Mouse (Mus musculus) hindbrain, embryonic 16.5 days (tissue): Measurements from ENCODE around the gene Dnah6. TPM values are rescaled to one million over a fixed set of nuclear protein-coding genes. Genes with fewer than 3 reads are reported as not detected.
A peak's percentile ranks its signal among the peaks of the same experiment; 100 is the strongest.

ENCODE experiments used
- ATAC-seq: fragments of 200-750 bp; cut with Nextera tagmentation; 2 replicates; pipeline ENCODE4 v1.8.0; 2017; ENCODE audit warnings: moderate TSS enrichment, moderate library complexity
- H3K27ac ChIP-seq: fragments of 300-500 bp; sonication (generic); 2 replicates; pipeline ENCODE4 v1.5.1; 2014; ENCODE audit warnings: low read depth, mild to moderate bottlenecking, control low read depth, low read length, moderate library complexity
- H3K27me3 ChIP-seq: fragments of 300-500 bp; sonication (generic); replicated peaks from 2 replicates; pipeline ENCODE4 v1.6.1; 2014; ENCODE audit warnings: low read length; ENCODE audit not compliant: control insufficient read depth, insufficient read depth
- H3K36me3 ChIP-seq: fragments of 300-500 bp; sonication (generic); 2 replicates; pipeline ENCODE4 v1.6.1; 2014; ENCODE audit warnings: mild to moderate bottlenecking, low read length, moderate library complexity, mixed read lengths; ENCODE audit not compliant: control insufficient read depth, insufficient read depth
- H3K4me1 ChIP-seq: fragments of 300-500 bp; sonication (generic); 2 replicates; pipeline ENCODE4 v1.6.1; 2014; ENCODE audit warnings: low read depth, low read length; ENCODE audit not compliant: control insufficient read depth, insufficient read depth
- H3K4me2 ChIP-seq: fragments of 300-500 bp; sonication (generic); 2 replicates; pipeline ENCODE4 v1.6.1; 2014; ENCODE audit warnings: mild to moderate bottlenecking, low read length, control low read depth, moderate library complexity
- H3K4me3 ChIP-seq: fragments of 300-500 bp; sonication (generic); 2 replicates; pipeline ENCODE4 v1.5.1; 2014; ENCODE audit warnings: mild to moderate bottlenecking, low read length, control low read depth, moderate library complexity
- H3K9ac ChIP-seq: fragments of 300-500 bp; sonication (generic); 2 replicates; pipeline ENCODE4 v1.6.1; 2014; ENCODE audit warnings: low read depth, mild to moderate bottlenecking, control low read depth, low read length, moderate library complexity
- H3K9me3 ChIP-seq: fragments of 300-500 bp; sonication (generic); 2 replicates; pipeline ENCODE4 v1.6.1; 2014; ENCODE audit warnings: mild to moderate bottlenecking, low read length, moderate library complexity; ENCODE audit not compliant: control insufficient read depth
- WGBS: fragments of 180-500 bp; shearing (Covaris S2); extraction: QIAGEN DNeasy Blood & Tissue Kit; methylation state at CpG from one replicate; pipeline ENCODE4 v1.1.7; 2014; 5-methylcytosine and 5-hydroxymethylcytosine counted together
- polyA plus RNA-seq: library from polyadenylated mRNA; unstranded; fragments of >200 nt; fragmentation: Nextera tagmentation; extraction: Ambion mirVana; gene quantifications from 2 replicates; pipeline ENCODE4 v1.2.1, GENCODE M21; 2015

The Dnah6 gene
- polyA plus RNA-seq, 1 experiment from 2014 or later = 0.43 TPM

- no peaks in the 10 kb centered on the region for H3K36me3 ChIP-seq
- 41% methylated on average over 3 of the region's 3 CpGs for WGBS
- H3K27ac ChIP-seq = no peak overlapping the region
- no peak for ATAC-seq
- no peak overlapping the region for H3K9ac ChIP-seq
- H3K4me1 ChIP-seq = no peaks in the 10 kb centered on the region
- H3K4me3 ChIP-seq = no peak overlapping the region
- H3K27me3 ChIP-seq = no peaks in the 10 kb centered on the region
- no peaks in the 10 kb centered on the region for H3K9me3 ChIP-seq
- H3K4me2 ChIP-seq = no peak overlapping the region
Measured at GRCm38 (mm10) chr6:73182410-73182809, 39.0 kb downstream of the Dnah6 start.

GRCm38 (mm10) chr6:73182006-73182405 lies 39.4 kb downstream of the Dnah6 start:
- Histone ChIP-seq H3K4me2 (no peak overlapping the region), H3K27ac (no peak overlapping the region), H3K9me3 (no peaks in the 10 kb centered on the region), H3K4me3 (no peak overlapping the region), H3K4me1 (no peaks in the 10 kb centered on the region), H3K36me3 (no peaks in the 10 kb centered on the region), H3K9ac (no peak overlapping the region), H3K27me3 (no peaks in the 10 kb centered on the region)
- WGBS = 68% methylated on average over 4 of the region's 4 CpGs
- no peak for ATAC-seq

GRCm38 (mm10) chr6:73175156-73175555 lies 46.3 kb downstream of the Dnah6 start:
- Histone ChIP-seq H3K9ac (no peak overlapping the region), H3K36me3 (no peaks in the 10 kb centered on the region), H3K27me3 (no peaks in the 10 kb centered on the region), H3K4me3 (no peak overlapping the region), H3K9me3 (no peaks in the 10 kb centered on the region), H3K4me2 (no peak overlapping the region), H3K27ac (no peak overlapping the region), H3K4me1 (no peaks in the 10 kb centered on the region)
- WGBS = 88% methylated on average over 3 of the region's 3 CpGs
- no peak for ATAC-seq

GRCm38 (mm10) chr6:73167230-73167629 lies 54.2 kb downstream of the Dnah6 start:
- no peaks in the 10 kb centered on the region for H3K27me3 ChIP-seq
- no peak overlapping the region for H3K4me3 ChIP-seq
- H3K9ac ChIP-seq = no peak overlapping the region
- H3K4me2 ChIP-seq = no peak overlapping the region
- no peaks in the 10 kb centered on the region for H3K9me3 ChIP-seq
- H3K36me3 ChIP-seq = no peaks in the 10 kb centered on the region
- no peak for ATAC-seq
- no peak overlapping the region for H3K27ac ChIP-seq
- no peaks in the 10 kb centered on the region for H3K4me1 ChIP-seq
- 80% methylated on average over 3 of the region's 3 CpGs for whole genome bisulfite sequencing

- H3K4me2 ChIP-seq = no peak overlapping the region
Measured at GRCm38 (mm10) chr6:73162958-73163357, 58.5 kb downstream of the Dnah6 start.

GRCm38 (mm10) chr6:73161338-73161737 lies 60.1 kb downstream of the Dnah6 start:
- Histone ChIP-seq H3K4me1 (no peaks in the 10 kb centered on the region), H3K36me3 (no peaks in the 10 kb centered on the region), H3K9ac (no peak overlapping the region), H3K9me3 (no peaks in the 10 kb centered on the region), H3K4me3 (no peak overlapping the region), H3K27ac (no peak overlapping the region), H3K4me2 (no peak overlapping the region), H3K27me3 (no peaks in the 10 kb centered on the region)
- no peak for ATAC-seq
- 79% methylated on average over 4 of the region's 4 CpGs for WGBS

More at GRCm38 (mm10) chr6:73162958-73163357, 58.5 kb downstream of the Dnah6 start:
- WGBS = 76% methylated on average over 1 of the region's 1 CpGs
- Histone ChIP-seq H3K4me1 (no peaks in the 10 kb centered on the region), H3K9me3 (no peaks in the 10 kb centered on the region), H3K4me3 (no peak overlapping the region), H3K36me3 (no peaks in the 10 kb centered on the region), H3K27me3 (no peaks in the 10 kb centered on the region), H3K27ac (no peak overlapping the region), H3K9ac (no peak overlapping the region)
- no peak for ATAC-seq

- H3K36me3 ChIP-seq = no peaks in the 10 kb centered on the region
- WGBS = 91% methylated on average over 2 of the region's 2 CpGs
- no peak overlapping the region for H3K4me3 ChIP-seq
- no peak for ATAC-seq
- no peak overlapping the region for H3K4me2 ChIP-seq
- H3K9ac ChIP-seq = no peak overlapping the region
- H3K27me3 ChIP-seq = no peaks in the 10 kb centered on the region
- no peak overlapping the region for H3K27ac ChIP-seq
- H3K4me1 ChIP-seq = no peaks in the 10 kb centered on the region
- H3K9me3 ChIP-seq = no peaks in the 10 kb centered on the region
Measured at GRCm38 (mm10) chr6:73155455-73155854, 66.0 kb downstream of the Dnah6 start.

- H3K36me3 ChIP-seq = no peaks in the 10 kb centered on the region
- WGBS = 0% methylated on average over 1 of the region's 1 CpGs
- ATAC-seq = peak; percentile 91
- no peak overlapping the region for H3K27ac ChIP-seq
- no peak overlapping the region for H3K4me2 ChIP-seq
- no peaks in the 10 kb centered on the region for H3K9me3 ChIP-seq
- H3K4me3 ChIP-seq = no peak overlapping the region
- no peaks in the 10 kb centered on the region for H3K4me1 ChIP-seq
- no peaks in the 10 kb centered on the region for H3K27me3 ChIP-seq
- no peak overlapping the region for H3K9ac ChIP-seq
Measured at GRCm38 (mm10) chr6:73153675-73154074, 67.8 kb downstream of the Dnah6 start.

- Histone ChIP-seq H3K9ac (no peak overlapping the region), H3K36me3 (no peaks in the 10 kb centered on the region), H3K9me3 (no peaks in the 10 kb centered on the region), H3K4me2 (no peak overlapping the region), H3K27me3 (no peaks in the 10 kb centered on the region), H3K27ac (no peak overlapping the region), H3K4me1 (no peaks in the 10 kb centered on the region), H3K4me3 (no peak overlapping the region)
- 95% methylated on average over 7 of the region's 7 CpGs for WGBS
- no peak for ATAC-seq
Measured at GRCm38 (mm10) chr6:73143403-73143802, 78.0 kb downstream of the Dnah6 start.

GRCm38 (mm10) chr6:73142776-73143175 lies 78.7 kb downstream of the Dnah6 start:
- no peak overlapping the region for H3K9ac ChIP-seq
- H3K4me1 ChIP-seq = no peaks in the 10 kb centered on the region
- no peak overlapping the region for H3K4me3 ChIP-seq
- no peak overlapping the region for H3K4me2 ChIP-seq
- H3K9me3 ChIP-seq = no peaks in the 10 kb centered on the region
- H3K27me3 ChIP-seq = no peaks in the 10 kb centered on the region
- no peak for ATAC-seq
- WGBS = 89% methylated on average over 4 of the region's 4 CpGs
- H3K36me3 ChIP-seq = no peaks in the 10 kb centered on the region
- H3K27ac ChIP-seq = no peak overlapping the region
